Mouse (Mus musculus) hindbrain, embryonic 16.5 days (tissue): Measurements from ENCODE around the gene Reep6. TPM values are rescaled to one million over a fixed set of nuclear protein-coding genes. Genes with fewer than 3 reads are reported as not detected.
"Not testable (repeated sequence)": the region's sequence is repeated elsewhere in the genome, so short reads cannot be mapped to it uniquely, and the experiment has no call there.

ENCODE experiments used
- ATAC-seq: fragments of 200-750 bp; cut with Nextera tagmentation; 2 replicates; pipeline ENCODE4 v1.8.0; 2017; ENCODE audit warnings: moderate TSS enrichment, moderate library complexity
- H3K27ac ChIP-seq: fragments of 300-500 bp; sonication (generic); 2 replicates; pipeline ENCODE4 v1.5.1; 2014; ENCODE audit warnings: low read depth, mild to moderate bottlenecking, control low read depth, low read length, moderate library complexity
- H3K27me3 ChIP-seq: fragments of 300-500 bp; sonication (generic); replicated peaks from 2 replicates; pipeline ENCODE4 v1.6.1; 2014; ENCODE audit warnings: low read length; ENCODE audit not compliant: control insufficient read depth, insufficient read depth
- H3K36me3 ChIP-seq: fragments of 300-500 bp; sonication (generic); 2 replicates; pipeline ENCODE4 v1.6.1; 2014; ENCODE audit warnings: mild to moderate bottlenecking, low read length, moderate library complexity, mixed read lengths; ENCODE audit not compliant: control insufficient read depth, insufficient read depth
- H3K4me1 ChIP-seq: fragments of 300-500 bp; sonication (generic); 2 replicates; pipeline ENCODE4 v1.6.1; 2014; ENCODE audit warnings: low read depth, low read length; ENCODE audit not compliant: control insufficient read depth, insufficient read depth
- H3K4me2 ChIP-seq: fragments of 300-500 bp; sonication (generic); 2 replicates; pipeline ENCODE4 v1.6.1; 2014; ENCODE audit warnings: mild to moderate bottlenecking, low read length, control low read depth, moderate library complexity
- H3K4me3 ChIP-seq: fragments of 300-500 bp; sonication (generic); 2 replicates; pipeline ENCODE4 v1.5.1; 2014; ENCODE audit warnings: mild to moderate bottlenecking, low read length, control low read depth, moderate library complexity
- H3K9ac ChIP-seq: fragments of 300-500 bp; sonication (generic); 2 replicates; pipeline ENCODE4 v1.6.1; 2014; ENCODE audit warnings: low read depth, mild to moderate bottlenecking, control low read depth, low read length, moderate library complexity
- H3K9me3 ChIP-seq: fragments of 300-500 bp; sonication (generic); 2 replicates; pipeline ENCODE4 v1.6.1; 2014; ENCODE audit warnings: mild to moderate bottlenecking, low read length, moderate library complexity; ENCODE audit not compliant: control insufficient read depth
- WGBS: fragments of 180-500 bp; shearing (Covaris S2); extraction: QIAGEN DNeasy Blood & Tissue Kit; methylation state at CpG from one replicate; pipeline ENCODE4 v1.1.7; 2014; 5-methylcytosine and 5-hydroxymethylcytosine counted together
- polyA plus RNA-seq: library from polyadenylated mRNA; unstranded; fragments of >200 nt; fragmentation: Nextera tagmentation; extraction: Ambion mirVana; gene quantifications from 2 replicates; pipeline ENCODE4 v1.2.1, GENCODE M21; 2015

Reep6 gene
- polyA plus RNA-seq, 1 experiment from 2014 or later, result 7.5 TPM

DNA sequence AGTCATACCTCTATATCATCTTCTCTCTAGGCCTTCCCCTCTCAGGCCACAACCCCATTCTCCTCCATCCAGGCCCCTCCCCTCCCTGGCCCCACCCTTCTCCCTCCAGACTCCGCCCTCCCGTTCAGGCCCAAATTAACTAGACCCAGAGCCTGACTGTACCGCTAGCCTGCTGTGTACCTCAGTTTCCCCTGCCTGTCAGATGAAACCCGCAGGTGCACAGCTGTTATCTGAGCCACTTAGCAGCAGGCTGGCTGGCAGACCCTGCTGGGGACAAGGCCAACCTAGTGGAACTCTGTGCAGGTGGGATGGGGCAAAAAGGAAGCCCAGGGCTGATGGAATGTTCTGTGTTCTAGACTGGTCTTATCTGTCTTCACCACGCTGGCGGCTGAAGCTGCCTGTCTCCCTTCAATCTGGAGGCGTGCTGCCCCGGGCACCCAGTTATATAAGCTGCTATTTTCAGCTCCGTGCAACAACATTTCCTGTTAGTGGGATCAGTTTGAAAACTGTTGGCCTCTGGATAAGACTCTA is 14.4 kb downstream of the Reep6 start:
- Histone ChIP-seq H3K9me3 (no peaks in the 10 kb centered on the region), H3K4me1 (peaks cover 20% of the 10 kb centered on the region), H3K4me2 (no peak overlapping the region), H3K4me3 (no peak overlapping the region), H3K36me3 (no peaks in the 10 kb centered on the region), H3K27ac (no peak overlapping the region), H3K9ac (no peak overlapping the region), H3K27me3 (peaks cover 82% of the 10 kb centered on the region)
- 35% methylated on average over 9 of the region's 9 CpGs for WGBS
- ATAC-seq, result no peak

DNA sequence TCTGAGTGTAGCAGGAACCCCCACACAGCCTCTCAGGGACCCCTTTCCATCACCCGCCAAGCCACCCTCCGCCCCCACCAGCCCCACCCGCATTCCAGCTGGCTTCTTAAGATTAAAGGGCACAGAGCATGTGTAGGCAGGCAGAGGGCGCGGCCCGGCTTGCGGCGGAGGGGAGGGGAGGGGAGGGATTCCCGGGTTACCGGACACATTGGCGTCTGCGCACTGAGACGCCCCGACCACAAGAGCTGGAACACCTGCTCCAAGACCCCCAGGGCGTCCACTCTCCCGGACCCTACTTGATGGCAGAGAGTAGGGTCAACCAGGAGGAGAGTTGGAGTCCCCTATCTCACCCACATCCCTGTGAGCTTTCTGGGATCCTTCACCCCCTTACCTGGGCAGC is 15.4 kb downstream of the Reep6 start:
- H3K9ac ChIP-seq, result no peak overlapping the region
- no peak overlapping the region for H3K27ac ChIP-seq
- WGBS, result 3% methylated on average over 14 of the region's 16 CpGs
- H3K27me3 ChIP-seq, result peaks cover 86% of the 10 kb centered on the region
- no peak overlapping the region for H3K4me2 ChIP-seq
- no peaks in the 10 kb centered on the region for H3K9me3 ChIP-seq
- no peak overlapping the region for H3K4me3 ChIP-seq
- peaks cover 20% of the 10 kb centered on the region for H3K4me1 ChIP-seq
- no peak for ATAC-seq
- no peaks in the 10 kb centered on the region for H3K36me3 ChIP-seq

DNA sequence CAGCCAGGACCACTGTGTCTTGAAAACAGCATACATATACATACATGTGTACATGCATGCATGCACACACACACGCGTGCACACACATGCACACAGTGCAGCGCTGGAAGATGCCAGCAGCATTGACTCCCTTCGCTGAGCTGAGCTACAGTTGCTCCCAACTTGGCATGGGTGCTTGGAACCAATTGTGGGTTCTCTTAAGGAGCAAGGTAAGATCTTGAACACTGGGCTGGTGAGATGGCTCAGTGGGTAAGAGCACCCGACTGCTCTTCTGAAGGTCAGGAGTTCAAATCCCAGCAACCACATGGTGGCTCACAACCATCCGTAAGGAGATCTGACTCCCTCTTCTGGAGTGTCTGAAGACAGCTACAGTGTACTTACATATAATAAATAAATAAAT is 16.2 kb downstream of the Reep6 start:
- not testable (repeated sequence) for H3K4me3 ChIP-seq, H3K4me2 ChIP-seq, H3K36me3 ChIP-seq, H3K27ac ChIP-seq, H3K9ac ChIP-seq, ATAC-seq, H3K9me3 ChIP-seq
- Histone ChIP-seq H3K4me1 (peaks cover 20% of the 10 kb centered on the region), H3K27me3 (peaks cover 81% of the 10 kb centered on the region)
- 81% methylated on average over 5 of the region's 6 CpGs for WGBS

DNA sequence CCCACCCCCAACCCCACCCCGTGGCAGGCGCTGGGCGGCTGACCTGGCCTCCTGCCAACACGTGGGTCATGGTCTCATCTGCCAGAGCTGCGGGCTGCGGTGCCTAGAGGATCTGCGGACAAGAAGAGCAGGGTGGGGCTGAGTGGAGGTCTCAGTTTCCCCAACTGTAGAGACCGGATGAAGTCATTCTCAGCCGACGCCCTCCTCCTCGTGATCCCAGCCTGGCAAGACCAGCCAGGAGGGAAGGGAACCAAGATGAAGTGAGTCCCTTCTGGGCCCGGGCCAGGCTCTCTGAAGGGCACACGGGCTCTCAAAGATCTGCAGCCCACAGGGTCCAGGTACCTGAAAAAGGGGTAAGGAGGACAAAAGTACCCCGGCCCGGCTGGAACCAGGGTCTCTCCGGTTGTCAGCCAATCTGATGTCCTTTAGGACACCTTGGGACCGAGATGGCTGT is 17.8 kb downstream of the Reep6 start:
- H3K27ac ChIP-seq, result no peak overlapping the region
- peak overlapping the region; percentile 34; the same call in 1 of the 2 replicates for H3K4me2 ChIP-seq
- peaks cover 72% of the 10 kb centered on the region for H3K27me3 ChIP-seq
- ATAC-seq, result no peak
- 12% methylated on average over 17 of the region's 17 CpGs for WGBS
- no peaks in the 10 kb centered on the region for H3K36me3 ChIP-seq
- no peak overlapping the region for H3K9ac ChIP-seq
- peaks cover 12% of the 10 kb centered on the region for H3K4me1 ChIP-seq
- no peak overlapping the region for H3K4me3 ChIP-seq
- H3K9me3 ChIP-seq, result no peaks in the 10 kb centered on the region

DNA sequence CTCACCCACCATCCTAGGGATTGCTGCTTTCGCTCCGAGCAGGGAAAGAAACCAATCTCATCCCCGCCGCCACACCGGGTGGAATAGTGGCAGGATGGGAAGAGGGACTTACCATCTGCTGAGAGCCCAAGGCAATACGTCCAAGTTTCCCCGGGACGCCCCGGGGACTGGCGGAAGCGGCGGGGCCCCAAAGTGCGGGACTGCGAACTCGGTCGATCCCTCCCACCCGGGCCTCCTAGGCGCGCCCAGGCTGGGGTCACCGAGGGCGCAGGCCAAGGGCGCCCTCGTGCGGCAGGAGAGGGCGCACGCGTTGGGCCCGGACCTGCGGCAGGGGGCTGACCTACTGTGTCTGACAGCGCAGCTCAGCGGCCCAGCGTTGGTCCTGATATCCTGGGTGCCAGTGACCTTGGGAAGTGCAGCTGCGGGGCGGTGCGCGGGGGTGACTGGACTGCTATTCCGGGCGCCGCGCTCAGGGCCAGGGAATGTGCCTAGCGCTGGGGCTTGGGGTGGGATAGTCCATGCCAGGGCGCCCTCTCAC is 18.6 kb downstream of the Reep6 start, which contains the start of gene Adamtsl5:
TSS of gene Adamtsl5 (minus strand) at position 169 of the 538 bp plus-strand sequence.
- Histone ChIP-seq H3K27me3 (peaks cover 70% of the 10 kb centered on the region), H3K9ac (no peak within 1 kb of the TSS), H3K27ac (no peak within 1 kb of the TSS), H3K4me2 (peak within 1 kb of the TSS; percentile 34), H3K9me3 (no peaks in the 10 kb centered on the region), H3K36me3 (no peaks in the 10 kb centered on the region), H3K4me3 (peak within 1 kb of the TSS; percentile 19), H3K4me1 (peaks cover 4% of the 10 kb centered on the region)
- ATAC-seq, result no peak
- 0% methylated on average over 39 of the region's 42 CpGs for WGBS

DNA sequence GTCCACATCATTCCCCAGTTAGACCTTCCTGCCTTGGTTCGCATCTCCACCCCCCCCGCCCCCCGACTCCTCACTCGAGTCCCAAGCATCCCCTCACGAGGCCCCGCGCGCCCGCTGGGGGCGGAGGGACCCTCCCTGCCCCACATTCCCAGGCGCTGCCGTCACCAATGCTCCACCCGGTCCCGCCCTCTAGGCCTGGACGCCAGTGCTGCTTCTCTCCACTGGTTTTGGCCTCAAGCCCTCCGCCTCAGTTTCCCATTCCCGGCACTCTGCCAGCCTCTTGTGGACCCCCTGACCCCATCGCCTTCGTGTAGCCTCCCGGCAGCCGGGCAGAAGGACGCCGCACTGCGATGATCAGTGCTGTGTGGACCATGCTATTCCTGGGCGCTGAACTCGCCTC is 19.2 kb downstream of the Reep6 start:
- Histone ChIP-seq H3K4me1 (no peaks in the 10 kb centered on the region; the same call in 1 of the 2 replicates), H3K27me3 (peaks cover 65% of the 10 kb centered on the region), H3K9me3 (no peaks in the 10 kb centered on the region), H3K4me2 (no peak overlapping the region), H3K9ac (no peak overlapping the region), H3K27ac (no peak overlapping the region), H3K36me3 (no peaks in the 10 kb centered on the region), H3K4me3 (no peak overlapping the region)
- no peak for ATAC-seq
- WGBS, result 14% methylated on average over 26 of the region's 26 CpGs

DNA sequence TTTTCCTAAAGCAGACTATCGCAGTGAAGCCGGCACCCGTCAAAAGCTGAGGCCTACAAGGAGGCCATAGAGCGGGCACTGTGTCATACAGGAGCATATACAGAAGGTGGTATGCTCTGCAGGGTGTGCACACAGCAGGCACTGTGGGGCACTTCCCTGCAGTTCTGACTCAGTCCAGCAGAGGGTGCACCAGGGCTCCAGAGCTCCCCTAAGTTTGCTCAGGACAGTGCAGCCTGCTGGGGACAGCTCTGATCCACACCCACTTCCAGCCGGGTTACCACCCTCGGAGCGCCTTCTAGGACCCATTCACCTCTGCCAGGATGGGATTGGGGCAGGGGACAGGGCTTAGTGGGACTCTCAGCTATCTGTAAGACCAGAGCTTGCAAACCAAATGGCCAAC is 20.5 kb downstream of the Reep6 start:
- no peaks in the 10 kb centered on the region for H3K9me3 ChIP-seq
- 2% methylated on average over 7 of the region's 7 CpGs for WGBS

DNA sequence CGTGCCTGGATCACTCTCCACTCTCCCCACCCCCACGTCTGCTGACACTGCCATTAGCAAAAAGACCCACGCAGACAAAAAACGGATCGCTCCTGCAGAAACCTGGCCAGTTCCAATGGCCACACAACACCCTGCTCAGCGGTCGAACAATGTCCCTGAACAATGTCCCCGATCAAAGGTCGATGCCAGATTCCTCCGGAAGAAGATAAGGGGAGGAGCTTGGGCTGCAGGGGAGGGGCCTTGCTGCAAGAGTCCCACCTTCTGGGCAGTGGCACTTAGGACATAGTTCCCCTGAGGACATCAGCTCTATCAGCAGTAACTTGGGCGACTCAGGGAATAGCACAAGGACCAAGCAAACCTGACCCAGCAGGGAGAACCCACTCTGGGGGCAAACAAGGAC is 22.1 kb downstream of the Reep6 start:
- Histone ChIP-seq H3K4me3 (no peak overlapping the region), H3K4me2 (no peak overlapping the region), H3K27ac (no peak overlapping the region), H3K4me1 (peaks cover 13% of the 10 kb centered on the region), H3K27me3 (peaks cover 64% of the 10 kb centered on the region), H3K9me3 (no peaks in the 10 kb centered on the region), H3K9ac (no peak overlapping the region), H3K36me3 (no peaks in the 10 kb centered on the region)
- 15% methylated on average over 11 of the region's 11 CpGs for WGBS
- no peak for ATAC-seq

More for the DNA sequence above, 20.5 kb downstream of the Reep6 start:
- no peak overlapping the region for H3K4me2 ChIP-seq
- H3K4me3 ChIP-seq, result no peak overlapping the region
- peaks cover 60% of the 10 kb centered on the region for H3K27me3 ChIP-seq
- ATAC-seq, result 0 out of 2 replicates have a peak, but pooled peaks have one; percentile 65
- H3K27ac ChIP-seq, result no peak overlapping the region
- H3K4me1 ChIP-seq, result no peaks in the 10 kb centered on the region; the same call in 1 of the 2 replicates
- no peak overlapping the region for H3K9ac ChIP-seq
- no peaks in the 10 kb centered on the region for H3K36me3 ChIP-seq

DNA sequence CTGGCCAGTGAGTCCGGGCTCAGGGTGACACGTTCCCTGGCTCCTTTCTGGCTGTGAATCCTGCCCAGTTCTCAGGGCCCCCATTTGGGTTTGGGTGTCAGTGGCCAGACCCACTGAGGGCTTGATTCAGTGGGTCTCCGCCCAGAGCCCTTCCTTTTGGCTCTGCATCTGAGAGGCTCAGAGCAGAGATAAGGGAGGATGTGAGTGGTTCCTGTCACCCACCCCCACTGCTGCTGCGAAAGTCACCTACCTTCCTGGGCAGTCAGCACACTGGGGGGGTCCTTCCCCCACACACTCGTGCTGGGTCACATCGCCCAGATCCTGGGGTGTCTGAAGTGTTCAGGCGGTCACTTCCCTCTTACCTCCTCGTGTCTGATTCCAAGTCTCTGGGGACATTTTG is 23.0 kb downstream of the Reep6 start:
- H3K9ac ChIP-seq, result no peak overlapping the region
- WGBS, result 60% methylated on average over 8 of the region's 8 CpGs
- H3K4me3 ChIP-seq, result no peak overlapping the region
- H3K36me3 ChIP-seq, result no peaks in the 10 kb centered on the region
- H3K27me3 ChIP-seq, result peaks cover 65% of the 10 kb centered on the region
- ATAC-seq, result no peak
- no peak overlapping the region for H3K27ac ChIP-seq
- H3K4me1 ChIP-seq, result peaks cover 15% of the 10 kb centered on the region
- no peaks in the 10 kb centered on the region for H3K9me3 ChIP-seq
- no peak overlapping the region for H3K4me2 ChIP-seq
